Mouse (Mus musculus): ENCODE results near the gene Nr2f2. TPM values are rescaled to one million over a fixed set of nuclear protein-coding genes. Genes with fewer than 3 reads are reported as not detected.

Gene Nr2f2
- 10 to 100 TPM; 13.6 to 14.8 TPM for total RNA-seq (2021)
- long read RNA-seq, experiment 1, full-length matches to known transcripts = 4 of 11 reads
- long read RNA-seq, experiment 1, partial matches to known transcripts = 7 of 11 reads
- long read RNA-seq, experiment 1, other reads (novel, unspliced or antisense) = 0 of 11 reads
- long read RNA-seq, experiment 2, partial matches to known transcripts = 2 of 3 reads
- long read RNA-seq, experiment 2, other reads (novel, unspliced or antisense) = 1 of 3 reads

GRCm38 (mm10) chr7:70365941-70366807 is at the start of gene Nr2f2:
TSS of gene Nr2f2 (minus strand) at chr7:70366735.
- peak in 1 of 2 experiments; percentile 46 for DNase-seq

GRCm38 (mm10) chr7:70414461-70414860 is 47.9 kb upstream of the Nr2f2 start:
- DNase-seq = no peak

- no peak for DNase-seq
Observed at GRCm38 (mm10) chr7:70413646-70414045, 47.1 kb upstream of the Nr2f2 start.

GRCm38 (mm10) chr7:70412900-70413299 is 46.4 kb upstream of the Nr2f2 start:
- no peak for DNase-seq

GRCm38 (mm10) chr7:70410350-70410749 is 43.8 kb upstream of the Nr2f2 start:
- no peak for DNase-seq

GRCm38 (mm10) chr7:70409890-70410289 is 43.4 kb upstream of the Nr2f2 start:
- peak; percentile 56 to 64 for DNase-seq

GRCm38 (mm10) chr7:70408814-70409213 is 42.3 kb upstream of the Nr2f2 start:
- no peak for DNase-seq

- no peak for DNase-seq
Observed at GRCm38 (mm10) chr7:70407123-70407522, 40.6 kb upstream of the Nr2f2 start.

GRCm38 (mm10) chr7:70406527-70406926 is 40.0 kb upstream of the Nr2f2 start:
- DNase-seq = no peak

GRCm38 (mm10) chr7:70405466-70405865 is 38.9 kb upstream of the Nr2f2 start:
- DNase-seq = no peak

GRCm38 (mm10) chr7:70382828-70383227 is 16.3 kb upstream of the Nr2f2 start:
- DNase-seq = no peak

GRCm38 (mm10) chr7:70381409-70382244 is 15.1 kb upstream of the Nr2f2 start:
- no peak for DNase-seq

GRCm38 (mm10) chr7:70380943-70381342 is 14.4 kb upstream of the Nr2f2 start:
- no peak for DNase-seq

- DNase-seq = no peak
Observed at GRCm38 (mm10) chr7:70380246-70380645, 13.7 kb upstream of the Nr2f2 start.

GRCm38 (mm10) chr7:70370552-70371262 is 4.2 kb upstream of the Nr2f2 start:
- DNase-seq = no peak

- peak; percentile 25 to 55 for DNase-seq
Observed at GRCm38 (mm10) chr7:70369731-70370551, 3.4 kb upstream of the Nr2f2 start.

- DNase-seq = peak in 1 of 2 experiments; percentile 30
Observed at GRCm38 (mm10) chr7:70369061-70369730, 2.7 kb upstream of the Nr2f2 start.

- no peak for DNase-seq
Observed at GRCm38 (mm10) chr7:70368751-70369060, 2.2 kb upstream of the Nr2f2 start.

- DNase-seq = no peak
Observed at GRCm38 (mm10) chr7:70368268-70368655, 1.7 kb upstream of the Nr2f2 start.

- DNase-seq = peak in 1 of 2 experiments; percentile 49
Observed at GRCm38 (mm10) chr7:70367591-70368267, 1.2 kb upstream of the Nr2f2 start.

Measured in heart, adult 18-20 months (tissue).